Mouse (Mus musculus) MEL (cell line): ENCODE results near the gene Tmbim4.

ENCODE experiments used
- CHD2 ChIP-seq: IDR thresholded peaks from 2 replicates; pipeline ENCODE4 v1.6.1; 2011; ENCODE audit warnings: low read length, improper control_type of control experiment
- CTCF ChIP-seq, 3 experiments: IDR thresholded peaks in 2 of 3; conservative IDR thresholded peaks in 1 of 3; 2 replicates each; pipeline ENCODE4 v1.5.1; 2011 to 2012; ENCODE audit warnings: low read length in 3 of 3, low read depth in 2 of 3, mild to moderate bottlenecking in 2 of 3, improper control_type of control experiment in 1 of 3, inconsistent platforms in 1 of 3, mixed read lengths in 1 of 3, moderate library complexity in 1 of 3; ENCODE audit not compliant: control insufficient read depth in 1 of 3, insufficient read depth in 1 of 3, poor library complexity in 1 of 3, severe bottlenecking in 1 of 3
- E2F4 ChIP-seq: IDR thresholded peaks from 2 replicates; pipeline ENCODE4 v1.6.1; 2011; ENCODE audit warnings: low read depth, low read length, improper control_type of control experiment, borderline replicate concordance
- MEF2A ChIP-seq: IDR thresholded peaks from 2 replicates; pipeline ENCODE4 v1.6.1; 2014; ENCODE audit warnings: low read depth, mild to moderate bottlenecking, inconsistent platforms, low read length, improper control_type of control experiment; ENCODE audit not compliant: poor library complexity, insufficient replicate concordance, severe bottlenecking; ENCODE audit errors: extremely low read depth
- POLR2A ChIP-seq, 2 experiments: IDR thresholded peaks; 2 replicates each; pipeline ENCODE4 v1.6.1; 2011 to 2012; ENCODE audit warnings: low read length in 2 of 2, mild to moderate bottlenecking in 2 of 2, control low read depth in 1 of 2, improper control_type of control experiment in 1 of 2, low read depth in 1 of 2, moderate library complexity in 1 of 2; ENCODE audit not compliant: control insufficient read depth in 1 of 2, insufficient read depth in 1 of 2, poor library complexity in 1 of 2
- POLR2AphosphoS5 ChIP-seq: IDR thresholded peaks from 2 replicates; pipeline ENCODE4 v1.6.1; 2012; ENCODE audit warnings: low read depth, borderline replicate concordance, mild to moderate bottlenecking, inconsistent platforms, low read length, moderate library complexity, mixed read lengths

DNA sequence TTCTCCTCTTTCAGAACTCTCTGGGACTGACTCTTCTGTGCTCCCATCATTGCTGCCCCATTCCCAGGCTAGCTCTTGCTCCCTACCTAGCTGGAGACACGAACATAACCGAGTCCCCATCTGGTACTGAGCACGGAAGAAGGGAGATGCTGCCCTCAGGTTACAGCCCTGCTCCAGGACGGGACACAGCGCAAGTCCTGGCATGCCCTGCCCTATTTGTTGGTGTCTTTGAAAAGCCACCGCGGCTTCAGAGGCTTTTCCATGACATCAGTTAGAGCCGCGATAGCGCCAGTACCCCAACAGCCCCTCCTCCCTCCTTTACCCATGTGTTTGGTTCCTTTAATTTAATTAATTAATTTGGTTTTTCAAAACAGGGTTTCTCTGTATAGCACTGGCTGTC, 38.5 kb upstream of the Tmbim4 start:
- TF ChIP-seq POLR2A (IDR thresholded peaks at IDR 0.05; ENCODE audit: control insufficient read depth in 1 of 2, insufficient read depth in 1 of 2, low read depth in 1 of 2, low read length in 2 of 2, poor library complexity in 1 of 2), result no peak
- no peak for TF ChIP-seq E2F4
- TF ChIP-seq CTCF (IDR thresholded peaks at IDR 0.05 in 2 of 3, conservative IDR thresholded peaks at IDR 0.05 in 1 of 3; ENCODE audit: control insufficient read depth in 1 of 3, insufficient read depth in 1 of 3, low read depth in 2 of 3, low read length in 3 of 3, poor library complexity in 1 of 3, severe bottlenecking in 1 of 3), result no peak
- TF ChIP-seq CHD2, result no peak
- TF ChIP-seq MEF2A, result no peak
- TF ChIP-seq POLR2AphosphoS5, result no peak
